Mouse (Mus musculus) myocyte (in vitro differentiated cells): ENCODE measurements at regions not wholly inside any gene's neighbourhood (a gene's known extent, or its start where the extent isn't known, plus 50 kb on each side); places are given as distances from the start of the nearest gene placed in this dataset.

Source experiments
- CEBPB ChIP-seq: IDR thresholded peaks from 2 replicates; pipeline ENCODE4 v1.6.1; 2011; ENCODE audit warnings: mild to moderate bottlenecking, moderate library complexity; ENCODE audit not compliant: poor library complexity, insufficient read depth, severe bottlenecking
- E2F4 ChIP-seq: IDR thresholded peaks from one replicate; pipeline ENCODE4 v1.6.1; 2011; ENCODE audit warnings: mild to moderate bottlenecking, control low read depth, moderate library complexity; ENCODE audit not compliant: insufficient read depth
- MAX ChIP-seq: IDR thresholded peaks from one replicate; pipeline ENCODE4 v1.6.1; 2011; ENCODE audit warnings: low read depth, mild to moderate bottlenecking, control low read depth
- MYOD1 ChIP-seq, 3 experiments: IDR thresholded peaks; one replicate each; pipeline ENCODE4 v1.6.1; 2011; ENCODE audit warnings: control low read depth in 2 of 3, low read depth in 2 of 3, mild to moderate bottlenecking in 2 of 3, moderate library complexity in 1 of 3; ENCODE audit not compliant: insufficient read length in 2 of 3, control insufficient read depth in 1 of 3
- POLR2A ChIP-seq: IDR thresholded peaks from one replicate; pipeline ENCODE4 v1.6.1; 2011; ENCODE audit warnings: low read depth, mild to moderate bottlenecking, control low read depth, moderate library complexity; ENCODE audit not compliant: insufficient read length
- SRF ChIP-seq: IDR thresholded peaks from one replicate; pipeline ENCODE4 v1.6.1; 2011; ENCODE audit warnings: low read depth; ENCODE audit not compliant: control insufficient read depth, insufficient read length
- TCF12 ChIP-seq: IDR thresholded peaks from one replicate; pipeline ENCODE4 v1.6.1; 2011; ENCODE audit warnings: mild to moderate bottlenecking, control low read depth; ENCODE audit not compliant: poor library complexity, insufficient read depth, severe bottlenecking
- USF1 ChIP-seq: IDR thresholded peaks from one replicate; pipeline ENCODE4 v1.6.1; 2011; ENCODE audit warnings: low read depth, mild to moderate bottlenecking, control low read depth, moderate library complexity

GRCm38 (mm10) chr10:60914391-60914790 is 83.0 kb upstream of the Unc5b start:
- TF ChIP-seq POLR2A = no peak
- TF ChIP-seq TCF12 = no peak
- no peak for TF ChIP-seq SRF
- TF ChIP-seq MYOD1 (IDR thresholded peaks at IDR 0.05; ENCODE audit: control insufficient read depth in 1 of 3, insufficient read length in 2 of 3, low read depth in 2 of 3) = no peak
- no peak for TF ChIP-seq CEBPB
- no peak for TF ChIP-seq MAX
- TF ChIP-seq USF1 = no peak
- TF ChIP-seq E2F4 = no peak
